Mouse (Mus musculus): ENCODE results near the gene Atp2b2. TPM values are rescaled to one million over a fixed set of nuclear protein-coding genes. Genes with fewer than 3 reads are reported as not detected.

The Atp2b2 gene
- total and polyA plus RNA-seq, 3 experiments: 0.04 TPM; not detected in 2

DNA sequence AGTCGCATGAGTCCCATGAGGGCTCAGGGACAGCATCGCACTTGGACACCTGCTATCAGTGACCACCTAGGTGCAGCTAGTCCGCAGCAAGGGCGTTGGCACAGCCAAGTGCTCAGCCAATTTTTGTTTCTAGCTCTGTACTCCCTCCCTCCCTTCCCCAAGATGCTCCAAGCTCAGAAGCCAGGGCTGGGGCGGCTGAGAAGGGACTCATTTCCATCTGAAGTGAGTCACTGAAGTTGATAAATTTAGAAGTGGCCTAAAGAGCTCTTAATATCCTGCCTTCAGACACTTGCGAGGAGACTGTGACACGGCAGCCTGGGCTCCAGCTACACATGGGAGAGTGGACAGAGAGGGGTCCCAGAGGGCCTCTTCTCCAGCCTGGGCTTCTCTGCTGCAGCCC, 160.0 kb downstream of the Atp2b2 start:
- H3K36me3 ChIP-seq (ENCODE audit: control insufficient read depth in 1 of 2, insufficient read depth in 2 of 2, low read length in 2 of 2): no peaks in the 10 kb centered on the region
- H3K9ac ChIP-seq (ENCODE audit: control insufficient read depth, low read depth, low read length, poor library complexity, severe bottlenecking): no peak overlapping the region
- DNase-seq (ENCODE audit: low read depth, low spot score): no peak
- no peak overlapping the region for H3K27ac ChIP-seq (ENCODE audit: control insufficient read depth, low read depth, low read length)
- H3K27me3 ChIP-seq (ENCODE audit: control insufficient read depth in 1 of 2, insufficient read depth in 2 of 2, low read length in 2 of 2): no peaks in the 10 kb centered on the region
- no peaks in the 10 kb centered on the region for H3K4me1 ChIP-seq (ENCODE audit: control insufficient read depth in 1 of 2, insufficient read depth in 2 of 2, low read length in 2 of 2)
- TF ChIP-seq GATA1 (IDR thresholded peaks at IDR 0.05; ENCODE audit: low read depth, low read length) (no peak), POLR2AphosphoS2 (IDR thresholded peaks at IDR 0.05; ENCODE audit: low read length) (no peak), USF1 (IDR thresholded peaks at IDR 0.05; ENCODE audit: low read depth, low read length) (no peak), MAX (IDR thresholded peaks at IDR 0.05; ENCODE audit: low read length) (no peak), CHD2 (IDR thresholded peaks at IDR 0.05; ENCODE audit: low read length) (no peak), ZMIZ1 (IDR thresholded peaks at IDR 0.05; ENCODE audit: low read depth, low read length) (no peak), ELF1 (IDR thresholded peaks at IDR 0.05; ENCODE audit: low read depth, low read length) (no peak)
- H3K79me2 ChIP-seq (ENCODE audit: control insufficient read depth, insufficient read depth, low read length, poor library complexity): no peaks in the 10 kb centered on the region
- no peaks in the 10 kb centered on the region for H3K9me3 ChIP-seq (replicated peaks; ENCODE audit: insufficient read depth, low read length)
- no peak overlapping the region for H3K4me3 ChIP-seq (ENCODE audit: control insufficient read depth in 1 of 2, insufficient read depth in 1 of 2, low read depth in 2 of 2, low read length in 2 of 2)

DNA sequence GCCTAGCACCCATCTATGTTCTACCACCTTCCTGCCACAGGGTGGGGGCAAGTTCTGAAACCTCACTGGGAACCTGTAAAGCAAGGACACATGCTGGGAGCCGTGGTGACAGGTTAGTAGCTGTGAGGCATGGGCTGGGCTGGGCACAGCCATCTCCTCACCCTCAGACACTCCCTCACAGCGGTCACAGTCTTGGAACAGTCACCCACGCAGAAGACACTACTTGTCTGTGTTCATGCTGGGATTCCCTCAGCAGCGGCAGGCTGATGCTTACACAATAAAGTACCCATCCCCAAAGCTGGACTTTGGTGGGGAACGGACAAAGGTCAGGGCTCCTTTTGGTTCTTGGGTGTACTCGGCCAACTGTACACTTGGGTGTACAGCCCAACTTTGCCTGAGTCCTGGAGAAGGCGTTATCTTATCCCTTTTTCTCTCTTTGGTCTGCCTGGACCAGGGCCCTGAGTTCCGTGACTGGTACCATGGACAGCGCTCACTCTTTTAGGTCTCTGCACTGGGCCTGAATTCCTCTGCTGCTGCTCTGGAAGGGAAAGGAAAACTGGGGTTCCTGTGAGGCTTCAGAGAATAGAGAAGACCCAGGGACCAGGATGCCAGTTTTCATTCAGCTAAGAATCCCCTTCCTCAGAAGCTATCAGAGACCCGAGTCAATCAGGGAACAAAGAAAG, 160.7 kb downstream of the Atp2b2 start:
- no peak for TF ChIP-seq EP300 (IDR thresholded peaks at IDR 0.05; ENCODE audit: low read depth in 1 of 2, low read length in 2 of 2)
- Histone ChIP-seq H3K4me3 (ENCODE audit: control insufficient read depth in 1 of 2, insufficient read depth in 1 of 2, low read depth in 2 of 2, low read length in 2 of 2) (no peak overlapping the region), H3K27me3 (ENCODE audit: control insufficient read depth in 1 of 2, insufficient read depth in 2 of 2, low read length in 2 of 2) (no peaks in the 10 kb centered on the region), H3K79me2 (ENCODE audit: control insufficient read depth, insufficient read depth, low read length, poor library complexity) (no peaks in the 10 kb centered on the region), H3K9me3 (replicated peaks; ENCODE audit: insufficient read depth, low read length) (no peaks in the 10 kb centered on the region), H3K27ac (ENCODE audit: control insufficient read depth, low read depth, low read length) (no peak overlapping the region), H3K4me1 (ENCODE audit: control insufficient read depth in 1 of 2, insufficient read depth in 2 of 2, low read length in 2 of 2) (no peaks in the 10 kb centered on the region), H3K36me3 (ENCODE audit: control insufficient read depth in 1 of 2, insufficient read depth in 2 of 2, low read length in 2 of 2) (no peaks in the 10 kb centered on the region), H3K9ac (ENCODE audit: control insufficient read depth, low read depth, low read length, poor library complexity, severe bottlenecking) (no peak overlapping the region)
- DNase-seq (ENCODE audit: low read depth, low spot score): peak; percentile 14

DNA sequence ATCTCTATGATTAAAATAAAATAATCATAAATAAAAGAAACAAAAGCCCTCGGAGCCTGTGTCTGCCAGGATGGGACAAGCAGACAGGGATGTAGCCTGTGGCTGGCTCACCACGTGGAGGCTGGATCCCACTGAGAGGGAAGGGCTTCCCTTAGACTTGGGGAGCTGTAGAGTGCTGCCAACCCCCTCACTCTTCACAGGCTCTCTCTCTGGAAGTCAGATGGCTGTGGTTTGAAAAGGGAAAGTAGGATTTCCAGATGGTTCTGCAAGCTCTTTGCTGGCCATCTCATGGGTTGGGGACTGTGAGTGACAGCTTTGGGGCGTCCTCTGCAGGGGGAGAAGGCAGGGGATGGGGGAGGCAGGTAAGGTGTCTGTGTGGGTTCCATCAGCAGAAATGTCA, 163.0 kb downstream of the Atp2b2 start:
- H3K4me1 ChIP-seq (ENCODE audit: control insufficient read depth in 1 of 2, insufficient read depth in 2 of 2, low read length in 2 of 2): no peaks in the 10 kb centered on the region
- TF ChIP-seq MEF2A (IDR thresholded peaks at IDR 0.05; ENCODE audit: extremely low read depth, insufficient replicate concordance, low read depth, low read length, poor library complexity, severe bottlenecking): no peak
- TF ChIP-seq GATA1 (IDR thresholded peaks at IDR 0.05; ENCODE audit: low read depth, low read length): no peak
- no peak for TF ChIP-seq GABPA (IDR thresholded peaks at IDR 0.05; ENCODE audit: low read depth, low read length)
- no peak for TF ChIP-seq MAX (IDR thresholded peaks at IDR 0.05; ENCODE audit: low read length)
- TF ChIP-seq USF2 (IDR thresholded peaks at IDR 0.05; ENCODE audit: borderline replicate concordance in 1 of 2, insufficient read depth in 1 of 2, low read depth in 1 of 2, low read length in 2 of 2): no peak
- no peak overlapping the region for H3K4me3 ChIP-seq (ENCODE audit: control insufficient read depth in 1 of 2, insufficient read depth in 1 of 2, low read depth in 2 of 2, low read length in 2 of 2)
- DNase-seq (ENCODE audit: low read depth, low spot score): no peak
- no peaks in the 10 kb centered on the region for H3K9me3 ChIP-seq (replicated peaks; ENCODE audit: insufficient read depth, low read length)
- H3K79me2 ChIP-seq (ENCODE audit: control insufficient read depth, insufficient read depth, low read length, poor library complexity): no peaks in the 10 kb centered on the region
- H3K27me3 ChIP-seq (ENCODE audit: control insufficient read depth in 1 of 2, insufficient read depth in 2 of 2, low read length in 2 of 2): no peaks in the 10 kb centered on the region
- no peak overlapping the region for H3K9ac ChIP-seq (ENCODE audit: control insufficient read depth, low read depth, low read length, poor library complexity, severe bottlenecking)
- no peaks in the 10 kb centered on the region for H3K36me3 ChIP-seq (ENCODE audit: control insufficient read depth in 1 of 2, insufficient read depth in 2 of 2, low read length in 2 of 2)
- H3K27ac ChIP-seq (ENCODE audit: control insufficient read depth, low read depth, low read length): no peak overlapping the region

Measured in MEL (cell line).